Mouse (Mus musculus): ENCODE data around the gene Pa2g4.
A peak's percentile ranks its signal among the peaks of the same experiment; 100 is the strongest.
"Not testable (repeated sequence)": the region's sequence is repeated elsewhere in the genome, so short reads cannot be mapped to it uniquely, and the experiment has no call there.

Pa2g4 gene

DNA sequence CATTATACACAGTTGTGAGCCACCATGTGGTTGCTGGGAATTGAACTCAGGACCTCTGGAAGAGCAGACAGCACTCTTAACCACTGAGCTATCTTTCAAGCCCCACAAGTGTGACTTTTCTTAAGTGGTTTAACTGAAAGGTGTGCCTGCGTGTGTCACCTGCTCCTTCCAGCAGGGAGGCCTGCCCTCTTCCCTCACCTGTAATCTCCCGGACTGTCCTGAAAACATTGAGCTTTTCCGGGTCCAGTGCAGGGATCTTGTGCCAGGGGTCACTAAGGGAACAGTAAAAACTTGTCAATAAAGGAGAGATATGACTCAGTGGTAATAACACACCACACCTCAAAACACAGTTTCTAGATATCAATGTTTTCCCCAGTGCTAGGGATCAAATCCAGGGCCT is 13.5 kb upstream of the Pa2g4 start:
- no peak for DNase-seq (ENCODE audit: low spot score in 2 of 2)

DNA sequence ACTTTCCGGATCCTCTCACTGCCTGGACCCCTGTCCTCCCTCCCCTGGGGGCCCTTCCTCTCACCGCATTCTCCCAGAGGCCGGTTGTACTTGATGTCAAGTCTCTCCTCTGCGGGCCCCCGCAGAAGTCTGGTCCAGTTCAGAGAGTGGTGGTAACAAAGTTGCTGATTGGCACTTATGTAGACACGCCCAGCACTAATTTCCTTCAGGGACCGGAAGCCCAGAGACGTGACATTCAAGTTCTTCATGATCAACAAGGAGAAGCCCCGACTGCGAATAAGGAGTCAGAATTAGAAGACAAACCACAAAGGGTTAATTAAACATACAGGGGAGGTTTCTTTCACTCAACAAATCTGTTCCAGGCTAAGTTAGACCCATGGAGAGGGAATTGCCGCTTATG is 12.5 kb upstream of the Pa2g4 start:
- no peak for DNase-seq (ENCODE audit: low spot score in 2 of 2)

- DNase-seq (ENCODE audit: low spot score in 2 of 2): no peak
Observed at GRCm38 (mm10) chr10:128575063-128575462, 9.3 kb upstream of the Pa2g4 start.

GRCm38 (mm10) chr10:128565206-128565787 is 490 bp downstream of the Pa2g4 start:
- DNase-seq (ENCODE audit: low spot score in 2 of 2): no peak

- DNase-seq (ENCODE audit: low spot score in 2 of 2): no peak
Observed at GRCm38 (mm10) chr10:128563544-128563943, 2.2 kb downstream of the Pa2g4 start.

GRCm38 (mm10) chr10:128556963-128557362 is 8.8 kb downstream of the Pa2g4 start:
- DNase-seq (ENCODE audit: low spot score in 2 of 2): no peak

DNA sequence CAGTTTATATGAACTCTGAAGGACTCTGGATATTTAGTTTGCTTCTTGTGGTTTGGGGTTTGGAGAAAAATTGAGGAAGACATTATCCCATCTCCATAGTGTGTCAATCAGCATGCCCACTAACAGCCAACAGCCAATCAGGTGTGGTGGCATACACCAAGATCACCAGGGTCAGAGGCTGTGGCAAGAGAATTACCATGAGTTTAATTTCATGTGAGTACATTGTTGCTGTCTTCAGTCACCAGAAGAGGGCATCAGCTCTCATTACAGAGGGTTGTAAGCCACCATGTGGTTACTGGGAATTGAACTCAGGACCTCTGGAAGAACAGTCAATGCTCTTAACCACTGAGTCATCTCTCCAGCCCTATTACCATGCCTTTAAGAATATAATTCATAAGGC is 9.5 kb downstream of the Pa2g4 start:
- DNase-seq (ENCODE audit: low spot score in 2 of 2): no peak

- not testable (repeated sequence) for DNase-seq (ENCODE audit: low spot score in 2 of 2)
Observed at GRCm38 (mm10) chr10:128555567-128555966, 10.2 kb downstream of the Pa2g4 start.

DNA sequence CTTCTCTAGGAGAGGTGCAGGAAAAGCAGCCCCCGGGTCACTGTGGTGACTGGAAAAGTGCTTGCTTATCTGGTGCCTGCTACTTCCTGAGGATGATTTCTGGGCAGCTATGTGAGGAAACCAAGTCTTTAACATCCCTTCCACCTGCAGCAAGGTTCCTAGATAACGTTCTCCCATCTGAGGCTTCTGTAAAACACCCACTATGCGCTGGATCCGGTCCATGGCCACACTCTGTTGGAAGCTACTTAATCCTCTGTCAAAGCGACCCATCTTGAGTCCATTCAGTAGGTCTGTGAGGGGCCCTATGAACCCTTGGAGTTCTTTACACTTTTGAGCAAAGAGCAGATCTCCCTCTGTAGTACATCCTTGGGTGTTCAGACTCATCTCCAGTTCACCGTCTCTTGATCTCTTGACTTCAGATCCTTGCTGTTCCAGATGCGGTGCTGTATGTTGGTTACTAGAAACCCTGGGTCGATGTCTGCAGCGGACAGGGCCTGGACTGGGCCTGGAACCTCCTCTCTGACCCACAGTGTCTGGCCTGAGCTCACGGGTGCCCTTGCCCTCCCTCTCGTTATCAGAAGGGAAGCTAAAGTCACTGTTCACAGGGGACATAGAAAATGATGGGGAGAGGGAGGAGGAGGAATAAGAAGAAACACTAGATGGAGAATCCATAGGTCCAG is 15.5 kb downstream of the Pa2g4 start:
- not testable (repeated sequence) for DNase-seq (ENCODE audit: low spot score in 2 of 2)

DNA sequence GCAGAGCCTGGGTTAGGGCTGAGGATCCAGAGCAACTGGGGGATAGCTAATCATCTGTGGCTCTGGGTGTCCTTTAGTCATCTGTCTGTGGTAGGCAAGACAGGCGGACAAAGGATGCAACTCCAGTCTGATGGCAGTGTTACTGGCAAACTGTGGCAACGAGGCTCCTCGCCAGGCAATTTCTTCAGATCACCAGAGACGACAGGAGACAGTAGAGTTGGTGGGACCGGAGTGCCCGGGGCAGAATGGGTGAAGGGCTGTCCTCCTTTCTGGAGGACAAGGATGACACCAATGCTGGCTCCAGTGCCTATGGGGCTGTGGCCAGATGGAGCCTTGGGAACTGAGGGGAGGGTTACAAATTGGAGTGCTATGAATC is 16.1 kb downstream of the Pa2g4 start:
- peak in 1 of 2 experiments; percentile 8 for DNase-seq (ENCODE audit: low spot score in 2 of 2)

- peak; percentile 91 to 94 for DNase-seq (ENCODE audit: low spot score in 2 of 2)
Observed at GRCm38 (mm10) chr10:128548947-128549681, 16.7 kb downstream of the Pa2g4 start, which contains the start of gene Rpl41. Rpl41 (minus strand) TSS chr10:128549305.

- DNase-seq (ENCODE audit: low spot score in 2 of 2): peak; percentile 27 to 32
Observed at GRCm38 (mm10) chr10:128548051-128548791, 17.6 kb downstream of the Pa2g4 start.

- DNase-seq (ENCODE audit: low spot score in 2 of 2): peak; percentile 96
Observed at GRCm38 (mm10) chr10:128547361-128548032, 18.3 kb downstream of the Pa2g4 start, which contains the start of gene Zc3h10. Zc3h10 (minus strand) TSS chr10:128547774.

GRCm38 (mm10) chr10:128546787-128547186 is 19.0 kb downstream of the Pa2g4 start:
- no peak for DNase-seq (ENCODE audit: low spot score in 2 of 2)

- no peak for DNase-seq (ENCODE audit: low spot score in 2 of 2)
Observed at GRCm38 (mm10) chr10:128546361-128546760, 19.4 kb downstream of the Pa2g4 start.

DNA sequence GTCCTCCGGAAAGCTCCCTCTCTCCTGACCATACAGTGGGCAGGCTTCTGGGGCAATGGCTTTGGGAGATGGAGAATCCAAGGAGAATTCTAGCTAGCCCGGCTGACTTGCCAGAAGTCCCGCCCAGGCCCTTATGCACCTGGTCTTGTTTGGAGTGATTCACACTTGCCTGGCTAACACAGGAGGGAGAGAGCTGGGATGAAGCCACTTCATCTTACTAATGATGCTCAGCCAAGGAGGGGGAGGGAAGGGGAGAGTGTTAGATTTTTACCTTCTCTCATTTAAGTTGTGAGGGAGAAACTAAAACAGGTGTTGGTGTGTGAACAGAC is 20.3 kb downstream of the Pa2g4 start:
- DNase-seq (ENCODE audit: low spot score in 2 of 2): no peak

DNA sequence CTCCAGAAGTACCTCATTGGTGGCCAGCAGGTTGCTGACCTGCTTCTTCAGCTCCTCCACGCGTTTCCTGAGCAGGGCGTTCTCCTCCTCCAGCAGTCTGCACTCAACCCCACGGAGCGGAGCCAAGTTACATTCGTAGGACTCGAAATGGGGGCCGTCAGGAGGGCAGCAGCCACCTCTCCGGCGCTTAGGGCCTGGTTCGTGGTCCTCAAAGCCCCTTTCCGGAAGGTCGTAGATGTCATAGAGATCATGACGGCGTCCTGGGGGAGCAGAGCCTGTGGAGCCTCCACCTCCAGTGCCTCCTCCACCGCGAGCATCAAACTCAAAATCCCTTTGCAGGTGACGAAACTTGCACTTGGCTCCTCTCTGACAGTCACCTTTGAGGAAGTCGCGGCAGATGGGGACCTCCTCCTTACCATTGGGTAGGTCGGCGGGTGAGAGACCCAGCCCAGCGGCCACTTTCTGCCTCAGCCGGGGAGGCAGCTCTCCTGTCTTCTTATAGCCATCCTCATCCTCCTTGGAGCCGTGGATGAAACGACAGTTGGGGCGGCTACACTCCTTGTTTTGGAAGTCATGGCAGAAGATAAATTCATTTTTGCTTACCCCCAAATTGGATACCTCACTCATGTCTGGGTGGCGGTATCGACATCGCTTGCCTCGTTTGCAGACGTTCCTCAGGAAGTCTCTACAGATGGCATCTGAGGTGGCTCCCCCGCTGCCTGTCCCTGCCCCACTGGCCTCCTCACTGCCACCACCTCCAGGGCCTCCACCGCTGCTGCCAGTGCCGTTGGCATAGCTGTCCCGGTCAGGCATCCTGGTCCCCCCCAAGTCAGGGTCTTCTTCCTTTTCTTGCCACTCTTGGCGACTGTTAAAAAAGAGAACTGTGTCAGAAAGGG is 20.9 kb downstream of the Pa2g4 start:
- no peak for DNase-seq (ENCODE audit: low spot score in 2 of 2)

DNA sequence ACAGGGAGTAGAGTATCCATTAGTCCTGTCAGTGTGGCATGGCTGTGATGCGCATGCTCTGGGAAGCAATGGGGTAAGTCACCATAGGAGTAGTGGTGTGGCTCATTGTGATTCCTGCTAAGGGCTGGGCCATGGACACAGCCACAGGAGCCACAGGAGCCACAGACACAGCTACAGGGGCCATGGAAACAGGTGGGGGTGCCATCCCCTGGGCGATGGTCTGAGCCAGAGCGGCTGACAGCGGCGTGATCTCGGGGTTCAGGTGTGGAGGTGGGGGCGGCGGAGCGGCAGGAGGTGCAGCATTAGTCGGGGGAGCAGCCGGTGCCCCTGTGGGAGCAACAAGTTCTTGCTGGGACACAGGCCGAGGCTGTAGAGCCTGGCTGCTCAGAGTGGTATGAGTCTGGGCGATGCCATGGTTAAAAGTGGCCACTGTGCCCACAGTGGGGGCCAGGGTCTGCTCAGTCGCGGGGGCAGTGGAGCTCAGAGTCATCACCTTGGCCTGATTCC is 21.6 kb downstream of the Pa2g4 start:
- no peak for DNase-seq (ENCODE audit: low spot score in 2 of 2)

- DNase-seq (ENCODE audit: low spot score in 2 of 2): no peak
Observed at GRCm38 (mm10) chr10:128543100-128543499, 22.7 kb downstream of the Pa2g4 start.

DNA sequence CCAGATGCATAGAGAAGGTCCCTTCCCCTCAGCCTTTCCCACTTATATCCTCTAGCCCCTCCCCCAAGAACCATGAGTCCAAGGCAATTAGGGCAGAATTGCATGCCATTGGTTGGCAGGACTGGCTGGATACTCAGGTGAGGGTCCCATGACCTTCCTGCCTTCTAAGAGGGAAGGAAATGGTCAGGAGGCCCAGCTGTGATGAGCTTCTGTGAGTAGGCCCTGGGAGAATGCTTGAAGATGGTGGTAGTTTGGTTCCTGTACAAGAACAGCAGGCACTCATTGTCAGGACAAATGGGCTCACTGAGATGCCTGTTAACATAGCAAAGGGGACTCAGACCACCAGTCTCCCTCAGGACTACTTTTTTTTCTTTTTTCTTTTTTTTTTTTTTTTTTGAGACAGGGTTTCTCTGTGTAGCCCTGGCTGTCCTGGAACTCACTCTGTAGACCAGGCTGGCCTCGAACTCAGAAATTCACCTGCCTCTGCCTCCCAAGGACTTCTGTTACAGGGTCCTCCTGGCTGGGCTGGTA is 27.4 kb downstream of the Pa2g4 start:
- DNase-seq (ENCODE audit: low spot score in 2 of 2): no peak
